Mouse (Mus musculus) lung, postnatal 0 days (tissue): ENCODE measurements around the gene Kdm6a. TPM values are rescaled to one million over a fixed set of nuclear protein-coding genes. Genes with fewer than 3 reads are reported as not detected.

Experiments used
- ATAC-seq: fragments of 200-750 bp; cut with Nextera tagmentation; 2 replicates; pipeline ENCODE4 v1.8.0; 2017; ENCODE audit warnings: moderate library complexity
- DNase-seq: peaks from one replicate; pipeline ENCODE4 v3.0.0-alpha.2; 2016; ENCODE audit warnings: low spot score
- H3K27ac ChIP-seq: fragments of 300-500 bp; sonication (generic); 2 replicates; pipeline ENCODE4 v1.5.1; 2014; ENCODE audit warnings: antibody characterized with exemption, mild to moderate bottlenecking, low read length, mixed read lengths
- H3K27me3 ChIP-seq: fragments of 300-500 bp; sonication (generic); replicated peaks from 2 replicates; pipeline ENCODE4 v1.6.1; 2014; ENCODE audit warnings: low read length, mixed read lengths; ENCODE audit not compliant: insufficient read depth
- H3K36me3 ChIP-seq: fragments of 300-500 bp; sonication (generic); 2 replicates; pipeline ENCODE4 v1.6.1; 2014; ENCODE audit warnings: low read length, mixed read lengths; ENCODE audit not compliant: insufficient read depth
- H3K4me1 ChIP-seq: fragments of 300-500 bp; sonication (generic); 2 replicates; pipeline ENCODE4 v1.6.1; 2014; ENCODE audit warnings: antibody characterized with exemption, low read depth, low read length, mixed read lengths; ENCODE audit not compliant: insufficient read depth
- H3K4me2 ChIP-seq: fragments of 300-500 bp; sonication (generic); replicated peaks from 2 replicates; pipeline ENCODE4 v1.6.1; 2014; ENCODE audit warnings: low read depth, mild to moderate bottlenecking, low read length, moderate library complexity, mixed read lengths
- H3K4me3 ChIP-seq: fragments of 300-500 bp; sonication (generic); 2 replicates; pipeline ENCODE4 v1.5.1; 2014; ENCODE audit warnings: low read depth, low read length
- H3K9ac ChIP-seq: fragments of 300-500 bp; sonication (generic); replicated peaks from 2 replicates; pipeline ENCODE4 v1.6.1; 2014; ENCODE audit warnings: low read depth, mild to moderate bottlenecking
- H3K9me3 ChIP-seq: fragments of 300-500 bp; sonication (generic); 2 replicates; pipeline ENCODE4 v1.6.1; 2016; ENCODE audit warnings: low read length, mixed read lengths
- CTCF ChIP-seq: IDR thresholded peaks from 2 replicates; pipeline ENCODE4 v1.5.1; 2016; ENCODE audit warnings: antibody characterized with exemption, mild to moderate bottlenecking
- EP300 ChIP-seq: IDR thresholded peaks from 2 replicates; pipeline ENCODE4 v1.6.1; 2016; ENCODE audit warnings: antibody characterized with exemption, mild to moderate bottlenecking, control low read depth
- WGBS: fragments of 180-500 bp; shearing (Covaris S2); extraction: QIAGEN DNeasy Blood & Tissue Kit; methylation state at CpG from one replicate; pipeline ENCODE4 v1.1.7; 2014; 5-methylcytosine and 5-hydroxymethylcytosine counted together
- polyA plus RNA-seq: library from polyadenylated mRNA; unstranded; fragments of >200 nt; fragmentation: Nextera tagmentation; extraction: Ambion mirVana; gene quantifications from 2 replicates; pipeline ENCODE4 v1.2.1, GENCODE M21; 2015

Kdm6a gene
- polyA plus RNA-seq, 1 experiment from 2014 or later, result 17.4 TPM

DNA sequence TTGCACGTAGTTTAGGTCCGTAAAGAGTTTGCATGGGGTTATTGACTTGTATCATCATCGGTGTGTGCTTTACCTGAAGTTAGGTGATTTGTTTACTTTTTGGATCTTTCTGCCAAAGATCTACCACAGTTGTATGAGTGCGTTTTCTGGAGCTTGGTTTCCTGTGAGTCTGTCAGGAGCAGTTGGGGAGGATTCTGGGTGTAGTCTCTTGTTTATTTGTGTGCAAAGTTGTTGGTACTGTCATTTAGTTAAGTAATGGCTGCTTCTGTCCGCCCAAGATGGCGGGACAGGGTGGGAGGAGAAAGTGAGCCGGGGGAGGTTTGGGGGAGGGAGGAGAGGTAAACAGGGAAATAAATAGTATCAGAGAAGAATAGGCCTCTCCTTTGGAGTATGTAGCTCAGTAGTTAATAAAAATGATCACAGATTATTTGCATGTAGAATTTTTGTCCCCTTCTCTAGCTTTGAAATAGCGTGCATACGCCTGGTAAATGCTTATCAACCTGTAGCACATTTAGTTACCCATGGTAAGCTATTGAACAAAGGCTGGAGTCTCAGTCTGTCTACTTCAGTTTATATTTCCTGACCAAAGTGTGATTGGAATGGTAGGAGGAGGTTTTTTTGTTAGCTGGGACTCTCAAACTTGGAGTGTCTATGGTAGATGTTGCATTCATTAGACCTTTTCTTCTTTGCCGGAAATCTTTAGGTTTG is 1.7 kb downstream of the Kdm6a start:
- Histone ChIP-seq H3K36me3 (no peaks in the 10 kb centered on the region), H3K9ac (peak overlapping the region; percentile 71), H3K9me3 (no peaks in the 10 kb centered on the region), H3K4me1 (no peaks in the 10 kb centered on the region), H3K4me3 (peak overlapping the region; percentile 82), H3K27ac (peak overlapping the region; percentile 97), H3K27me3 (no peaks in the 10 kb centered on the region), H3K4me2 (peak overlapping the region; percentile 59)
- TF ChIP-seq EP300 (no peak), CTCF (no peak)
- DNase-seq (peak; percentile 48), ATAC-seq (no peak)
- 2% methylated on average over 10 of the region's 10 CpGs for WGBS

DNA sequence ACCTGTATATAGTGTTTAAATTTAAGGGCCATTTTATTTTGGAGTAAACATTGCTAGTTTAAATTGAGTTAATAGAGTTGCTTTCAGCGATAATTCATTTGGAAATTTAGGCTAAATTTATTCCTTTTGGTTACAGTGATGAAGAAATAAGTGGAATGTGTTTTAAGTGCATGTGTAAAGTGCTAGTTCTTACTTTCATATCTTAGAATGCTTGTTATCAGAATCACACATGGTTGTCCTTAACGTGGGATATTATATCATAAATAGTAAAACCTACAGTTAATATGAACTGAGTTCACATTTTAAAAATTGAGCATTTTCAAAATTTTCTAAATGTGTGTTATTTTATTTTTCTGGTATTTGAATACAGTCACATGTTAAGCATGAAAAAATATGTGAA is 2.7 kb downstream of the Kdm6a start:
- TF ChIP-seq CTCF, result no peak
- H3K9me3 ChIP-seq, result no peaks in the 10 kb centered on the region
- H3K27ac ChIP-seq, result no peak overlapping the region
- H3K4me3 ChIP-seq, result peak overlapping the region; percentile 82; the same call in 1 of the 2 replicates
- no peaks in the 10 kb centered on the region for H3K4me1 ChIP-seq
- 32% methylated on average over 2 of the region's 2 CpGs for WGBS
- DNase-seq (no peak), ATAC-seq (no peak)
- no peaks in the 10 kb centered on the region for H3K36me3 ChIP-seq
- no peaks in the 10 kb centered on the region for H3K27me3 ChIP-seq
- H3K9ac ChIP-seq, result no peak overlapping the region
- peak overlapping the region; percentile 59; the same call in 1 of the 2 replicates for H3K4me2 ChIP-seq

DNA sequence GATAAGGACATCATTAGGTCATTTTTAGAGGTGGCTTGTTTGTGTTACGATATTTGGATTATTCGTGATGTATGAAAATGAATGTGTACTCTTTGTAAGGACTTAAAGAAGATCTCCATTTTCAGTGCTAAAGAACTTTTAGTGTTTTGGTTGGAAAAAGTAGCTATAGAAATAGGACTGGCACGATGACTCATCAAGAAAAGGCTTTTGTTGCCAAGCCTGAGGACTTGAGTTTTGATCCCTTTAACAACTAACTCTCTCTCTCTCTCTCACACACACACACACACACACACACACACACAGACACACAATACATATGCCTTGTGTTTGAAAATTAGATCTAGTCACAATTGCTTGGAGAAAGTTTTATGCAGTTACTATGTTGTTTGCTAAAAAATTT is 4.6 kb downstream of the Kdm6a start:
- Histone ChIP-seq H3K36me3 (no peaks in the 10 kb centered on the region), H3K9ac (no peak overlapping the region), H3K4me3 (no peak overlapping the region), H3K4me1 (no peaks in the 10 kb centered on the region), H3K4me2 (no peak overlapping the region), H3K9me3 (no peaks in the 10 kb centered on the region), H3K27ac (no peak overlapping the region), H3K27me3 (no peaks in the 10 kb centered on the region)
- DNase-seq, result peak; percentile 32
- 46% methylated on average over 3 of the region's 3 CpGs for WGBS
- no peak for ATAC-seq
- no peak for TF ChIP-seq CTCF
- TF ChIP-seq EP300, result no peak

DNA sequence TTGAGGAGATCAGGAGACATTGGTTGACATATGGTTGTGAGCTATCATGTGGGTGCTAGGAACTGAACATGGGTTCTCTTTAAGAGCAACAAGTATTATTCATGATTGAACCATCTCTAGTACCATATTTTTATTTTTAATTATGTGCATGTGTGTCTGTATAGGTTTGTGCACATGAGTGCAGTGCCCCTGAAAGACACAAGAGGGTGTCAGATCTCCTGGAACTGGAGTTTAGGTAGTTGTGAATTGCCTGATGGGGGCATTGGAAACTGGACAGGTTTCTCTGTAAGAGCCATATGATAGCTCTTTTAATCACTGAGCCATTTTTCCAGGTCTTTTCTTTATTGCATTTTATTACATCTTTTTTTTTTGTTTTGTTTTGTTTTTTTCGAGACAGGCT is 6.6 kb downstream of the Kdm6a start:
- H3K9me3 ChIP-seq, result no peaks in the 10 kb centered on the region
- H3K27me3 ChIP-seq, result no peaks in the 10 kb centered on the region
- 89% methylated on average over 1 of the region's 1 CpGs for WGBS
- H3K4me3 ChIP-seq, result no peak overlapping the region
- TF ChIP-seq EP300, result no peak
- peak; percentile 44 for TF ChIP-seq CTCF
- H3K4me2 ChIP-seq, result no peak overlapping the region
- DNase-seq (no peak), ATAC-seq (no peak)
- no peaks in the 10 kb centered on the region; the same call in 1 of the 2 replicates for H3K4me1 ChIP-seq
- H3K9ac ChIP-seq, result no peak overlapping the region
- no peaks in the 10 kb centered on the region for H3K36me3 ChIP-seq
- H3K27ac ChIP-seq, result no peak overlapping the region

DNA sequence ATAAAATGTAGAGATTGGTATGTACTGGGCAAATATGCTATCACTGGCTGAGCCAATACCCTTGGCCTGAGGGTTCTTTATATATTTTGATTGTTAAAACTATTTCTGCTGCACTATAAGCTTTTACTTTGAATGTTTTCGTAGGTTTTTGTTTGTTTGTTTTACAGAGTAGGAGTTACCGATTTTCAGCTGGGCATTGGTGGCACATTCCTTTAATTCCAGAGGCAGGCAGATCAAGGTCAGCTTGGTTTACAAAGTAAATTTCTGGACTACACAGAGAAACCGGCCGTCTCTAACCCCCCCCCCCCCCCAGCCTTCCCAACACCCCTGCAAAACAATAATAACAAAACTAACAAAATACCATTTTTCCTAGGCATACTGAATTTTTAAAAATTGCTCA is 12.5 kb downstream of the Kdm6a start:
- Histone ChIP-seq H3K9ac (no peak overlapping the region), H3K27ac (no peak overlapping the region), H3K36me3 (no peaks in the 10 kb centered on the region), H3K9me3 (no peaks in the 10 kb centered on the region), H3K4me1 (no peaks in the 10 kb centered on the region; the same call in 1 of the 2 replicates), H3K4me2 (no peak overlapping the region; the same call in 1 of the 2 replicates), H3K27me3 (no peaks in the 10 kb centered on the region), H3K4me3 (no peak overlapping the region)
- no peak for DNase-seq
- peak; percentile 16; the same call in 1 of the 2 replicates for ATAC-seq
- 5% methylated on average over 4 of the region's 4 CpGs for WGBS
- TF ChIP-seq EP300 (no peak), CTCF (no peak)

DNA sequence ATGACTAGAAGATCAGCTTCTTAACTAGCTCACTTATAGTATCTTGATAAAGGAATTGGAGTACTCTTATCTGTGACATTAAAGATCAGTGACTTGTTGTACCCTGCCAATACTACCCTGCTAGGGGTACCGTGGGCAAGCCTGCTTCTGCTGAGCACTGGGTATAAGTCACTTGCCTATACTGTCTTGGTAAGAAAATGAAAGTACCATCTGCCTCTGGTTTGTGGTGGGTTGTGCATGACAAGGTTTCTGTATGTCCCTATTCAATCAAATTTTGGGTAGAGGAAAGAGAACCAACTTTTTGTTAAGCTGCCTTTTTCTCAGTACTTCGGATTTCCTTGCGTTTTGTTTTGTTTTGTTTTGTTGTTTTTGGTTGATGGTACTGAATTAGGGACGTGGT is 15.4 kb downstream of the Kdm6a start:
- Histone ChIP-seq H3K9ac (no peak overlapping the region), H3K27ac (no peak overlapping the region), H3K4me1 (no peaks in the 10 kb centered on the region; the same call in 1 of the 2 replicates), H3K4me3 (no peak overlapping the region), H3K9me3 (no peaks in the 10 kb centered on the region), H3K4me2 (no peak overlapping the region), H3K36me3 (no peaks in the 10 kb centered on the region), H3K27me3 (no peaks in the 10 kb centered on the region)
- ATAC-seq (no peak), DNase-seq (no peak)
- WGBS, result 86% methylated on average over 4 of the region's 4 CpGs
- TF ChIP-seq CTCF, result no peak
- no peak for TF ChIP-seq EP300
